Mouse (Mus musculus) myocyte (in vitro differentiated cells): ENCODE data around the gene Anks1b. TPM values are rescaled to one million over a fixed set of nuclear protein-coding genes. Genes with fewer than 3 reads are reported as not detected.

ENCODE experiments used
- H3K27me3 ChIP-seq: one replicate; pipeline ENCODE4 v1.6.1; 2011; ENCODE audit not compliant: control insufficient read depth, insufficient read depth, insufficient read length
- H3K36me3 ChIP-seq: one replicate; pipeline ENCODE4 v1.6.1; 2011; ENCODE audit not compliant: control insufficient read depth, insufficient read depth
- H3K4me2 ChIP-seq: one replicate; pipeline ENCODE4 v1.6.1; 2011; ENCODE audit warnings: low read depth, control low read depth
- H3K4me3 ChIP-seq: one replicate; pipeline ENCODE4 v1.5.1; 2011; ENCODE audit warnings: mild to moderate bottlenecking, control low read depth, moderate library complexity
- H3K79me2 ChIP-seq: one replicate; pipeline ENCODE4 v1.6.1; 2011; ENCODE audit not compliant: control insufficient read depth, insufficient read depth
- H3ac ChIP-seq: one replicate; pipeline ENCODE4 v1.6.1; 2011; ENCODE audit not compliant: control insufficient read depth, insufficient read length
- CEBPB ChIP-seq: IDR thresholded peaks from 2 replicates; pipeline ENCODE4 v1.6.1; 2011; ENCODE audit warnings: mild to moderate bottlenecking, moderate library complexity; ENCODE audit not compliant: poor library complexity, insufficient read depth, severe bottlenecking
- E2F4 ChIP-seq: IDR thresholded peaks from one replicate; pipeline ENCODE4 v1.6.1; 2011; ENCODE audit warnings: mild to moderate bottlenecking, control low read depth, moderate library complexity; ENCODE audit not compliant: insufficient read depth
- MAX ChIP-seq: IDR thresholded peaks from one replicate; pipeline ENCODE4 v1.6.1; 2011; ENCODE audit warnings: low read depth, mild to moderate bottlenecking, control low read depth
- MYOD1 ChIP-seq, 3 experiments: IDR thresholded peaks; one replicate each; pipeline ENCODE4 v1.6.1; 2011; ENCODE audit warnings: control low read depth in 2 of 3, low read depth in 2 of 3, mild to moderate bottlenecking in 2 of 3, moderate library complexity in 1 of 3; ENCODE audit not compliant: insufficient read length in 2 of 3, control insufficient read depth in 1 of 3
- MYOG ChIP-seq, 3 experiments: IDR thresholded peaks; one replicate each; pipeline ENCODE4 v1.6.1; 2011; ENCODE audit warnings: control low read depth in 2 of 3, low read depth in 2 of 3, mild to moderate bottlenecking in 2 of 3; ENCODE audit not compliant: insufficient read length in 2 of 3, control insufficient read depth in 1 of 3, insufficient read depth in 1 of 3
- POLR2A ChIP-seq: IDR thresholded peaks from one replicate; pipeline ENCODE4 v1.6.1; 2011; ENCODE audit warnings: low read depth, mild to moderate bottlenecking, control low read depth, moderate library complexity; ENCODE audit not compliant: insufficient read length
- POLR2AphosphoS2 ChIP-seq: IDR thresholded peaks from one replicate; pipeline ENCODE4 v1.6.1; 2011; ENCODE audit warnings: low read depth, control low read depth; ENCODE audit not compliant: insufficient read length
- REST ChIP-seq: IDR thresholded peaks from one replicate; pipeline ENCODE4 v1.6.1; 2011; ENCODE audit warnings: mild to moderate bottlenecking, control low read depth, moderate library complexity; ENCODE audit not compliant: insufficient read depth, insufficient read length
- SRF ChIP-seq: IDR thresholded peaks from one replicate; pipeline ENCODE4 v1.6.1; 2011; ENCODE audit warnings: low read depth; ENCODE audit not compliant: control insufficient read depth, insufficient read length
- TCF12 ChIP-seq: IDR thresholded peaks from one replicate; pipeline ENCODE4 v1.6.1; 2011; ENCODE audit warnings: mild to moderate bottlenecking, control low read depth; ENCODE audit not compliant: poor library complexity, insufficient read depth, severe bottlenecking
- TCF3 ChIP-seq: IDR thresholded peaks from one replicate; pipeline ENCODE4 v1.6.1; 2011; ENCODE audit warnings: low read depth, control low read depth; ENCODE audit not compliant: insufficient read length
- USF1 ChIP-seq: IDR thresholded peaks from one replicate; pipeline ENCODE4 v1.6.1; 2011; ENCODE audit warnings: low read depth, mild to moderate bottlenecking, control low read depth, moderate library complexity
- polyA plus RNA-seq: library from polyadenylated mRNA; unstranded; fragments of >200 nt; fragmentation: generic; extraction: Trizol; gene quantifications from one replicate; pipeline ENCODE4 v1.2.1, GENCODE M21; 2012; ENCODE audit warnings: missing spikeins

Anks1b gene
- polyA plus RNA-seq, 1 experiment, result 0.13 TPM

DNA sequence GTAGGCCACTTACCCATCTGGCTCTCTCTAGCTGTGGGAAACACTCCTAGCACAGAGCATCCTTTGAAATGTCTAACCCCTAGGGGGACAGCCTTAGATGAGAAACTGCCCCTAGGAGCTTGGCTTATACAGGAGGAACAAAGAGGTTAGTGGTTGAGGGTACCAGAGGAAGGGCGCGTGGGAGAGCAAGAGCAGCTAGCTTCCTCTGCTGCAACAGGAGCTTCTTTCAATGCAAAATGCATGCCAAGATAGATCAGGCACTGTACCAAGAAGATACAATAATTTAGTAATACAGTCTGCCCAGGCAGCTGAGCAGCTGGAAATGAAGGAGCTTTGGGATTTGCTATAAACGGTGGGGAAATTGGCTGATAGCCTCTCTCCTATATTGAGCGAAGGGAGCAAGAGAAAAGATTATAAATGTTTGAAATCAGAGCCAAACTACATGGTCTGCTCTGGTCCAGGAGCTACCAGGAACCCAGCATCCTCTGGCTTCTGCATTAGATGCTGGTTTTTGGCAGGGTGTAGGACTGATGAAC lies 621.7 kb downstream of the Anks1b start:
- no peak overlapping the region for H3K4me2 ChIP-seq
- H3K4me3 ChIP-seq, result no peak overlapping the region
- H3ac ChIP-seq, result no peak overlapping the region
- H3K27me3 ChIP-seq, result no peaks in the 10 kb centered on the region
- H3K36me3 ChIP-seq, result no peaks in the 10 kb centered on the region
- TF ChIP-seq POLR2AphosphoS2 (no peak), MYOD1 (IDR thresholded peaks at IDR 0.05; ENCODE audit: control insufficient read depth in 1 of 3, insufficient read length in 2 of 3, low read depth in 2 of 3) (no peak), TCF3 (no peak), SRF (no peak), CEBPB (no peak), MAX (no peak), USF1 (no peak), TCF12 (no peak), POLR2A (no peak), E2F4 (no peak), MYOG (IDR thresholded peaks at IDR 0.05; ENCODE audit: control insufficient read depth in 1 of 3, insufficient read depth in 1 of 3, insufficient read length in 2 of 3, low read depth in 2 of 3) (no peak), REST (no peak)
- no peaks in the 10 kb centered on the region for H3K79me2 ChIP-seq

DNA sequence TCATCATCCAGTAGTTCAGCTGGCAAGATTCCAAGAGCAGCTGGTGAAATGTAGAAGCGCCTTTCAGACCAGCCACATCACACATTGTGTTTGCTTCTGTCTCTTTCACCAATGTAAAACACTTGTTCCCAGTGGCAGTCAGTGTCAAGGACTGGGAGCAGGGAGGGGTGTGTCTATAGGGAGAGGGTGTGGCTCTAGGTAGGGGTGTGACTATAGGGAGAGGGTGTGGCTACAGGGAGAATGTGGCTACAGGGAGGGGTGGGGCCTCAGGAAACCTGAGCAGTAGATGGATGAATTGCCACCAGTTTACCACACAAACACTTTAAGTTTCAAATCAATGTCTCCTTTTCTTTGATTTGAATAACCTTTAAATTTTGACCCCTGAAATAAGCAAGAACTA lies 634.3 kb downstream of the Anks1b start:
- no peaks in the 10 kb centered on the region for H3K27me3 ChIP-seq
- no peaks in the 10 kb centered on the region for H3K79me2 ChIP-seq
- H3K4me2 ChIP-seq, result no peak overlapping the region
- TF ChIP-seq TCF3 (no peak), CEBPB (no peak), MYOD1 (IDR thresholded peaks at IDR 0.05; ENCODE audit: control insufficient read depth in 1 of 3, insufficient read length in 2 of 3, low read depth in 2 of 3) (no peak), USF1 (no peak), POLR2AphosphoS2 (no peak), POLR2A (no peak), TCF12 (no peak), MYOG (IDR thresholded peaks at IDR 0.05; ENCODE audit: control insufficient read depth in 1 of 3, insufficient read depth in 1 of 3, insufficient read length in 2 of 3, low read depth in 2 of 3) (no peak), MAX (no peak), SRF (no peak), REST (no peak), E2F4 (no peak)
- no peak overlapping the region for H3K4me3 ChIP-seq
- H3ac ChIP-seq, result no peak overlapping the region
- H3K36me3 ChIP-seq, result no peaks in the 10 kb centered on the region

DNA sequence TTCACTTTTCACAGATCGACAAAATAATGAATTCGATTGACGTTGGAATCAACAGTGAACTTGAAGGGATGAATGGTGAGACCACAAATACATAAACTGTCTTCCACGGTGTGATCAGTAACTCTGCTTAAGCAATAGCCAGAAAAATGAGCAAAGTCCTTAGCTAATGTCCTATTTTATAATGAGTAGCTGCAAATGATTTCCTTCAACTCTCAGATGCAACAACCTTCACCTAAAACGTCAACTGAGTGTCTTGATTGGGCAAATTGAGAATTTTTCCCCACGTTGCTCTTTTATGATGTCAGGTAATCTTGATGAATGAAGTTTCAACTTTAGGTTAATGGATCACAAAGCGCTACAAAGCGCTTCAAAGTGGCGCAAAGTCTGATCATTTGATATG lies 639.5 kb downstream of the Anks1b start:
- no peak overlapping the region for H3ac ChIP-seq
- H3K4me3 ChIP-seq, result no peak overlapping the region
- no peak overlapping the region for H3K4me2 ChIP-seq
- TF ChIP-seq SRF (no peak), E2F4 (no peak), POLR2A (no peak), CEBPB (no peak), MAX (no peak), REST (no peak), MYOD1 (IDR thresholded peaks at IDR 0.05; ENCODE audit: control insufficient read depth in 1 of 3, insufficient read length in 2 of 3, low read depth in 2 of 3) (no peak), TCF3 (no peak)
- H3K27me3 ChIP-seq, result no peaks in the 10 kb centered on the region
- no peaks in the 10 kb centered on the region for H3K36me3 ChIP-seq
- no peaks in the 10 kb centered on the region for H3K79me2 ChIP-seq

DNA sequence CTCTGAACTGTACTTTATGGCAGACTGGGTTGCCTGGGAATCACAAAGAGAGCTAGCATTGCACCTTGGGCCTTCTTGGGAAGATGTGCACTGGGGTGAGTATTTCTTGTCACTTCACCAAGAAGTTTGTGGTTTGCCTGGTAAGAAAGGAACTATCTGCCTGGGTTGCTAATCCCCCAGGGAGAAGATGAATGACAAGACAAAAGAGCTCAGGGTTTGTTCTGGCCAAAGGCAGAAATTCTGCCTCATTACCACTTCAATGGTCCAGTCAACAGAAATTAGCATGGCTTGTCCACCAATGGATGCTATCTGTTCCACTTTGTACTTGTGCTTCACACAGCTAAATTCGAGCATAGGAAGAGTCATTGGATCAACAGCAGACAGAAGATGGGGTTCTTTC lies 658.5 kb downstream of the Anks1b start:
- H3K4me2 ChIP-seq, result no peak overlapping the region
- no peak overlapping the region for H3K4me3 ChIP-seq
- no peaks in the 10 kb centered on the region for H3K36me3 ChIP-seq
- no peaks in the 10 kb centered on the region for H3K79me2 ChIP-seq
- H3K27me3 ChIP-seq, result no peaks in the 10 kb centered on the region
- no peak for TF ChIP-seq POLR2A
- no peak for TF ChIP-seq E2F4
- no peak for TF ChIP-seq USF1
- no peak for TF ChIP-seq MYOD1 (IDR thresholded peaks at IDR 0.05; ENCODE audit: control insufficient read depth in 1 of 3, insufficient read length in 2 of 3, low read depth in 2 of 3)
- no peak for TF ChIP-seq CEBPB
- no peak for TF ChIP-seq MYOG (IDR thresholded peaks at IDR 0.05; ENCODE audit: control insufficient read depth in 1 of 3, insufficient read depth in 1 of 3, insufficient read length in 2 of 3, low read depth in 2 of 3)
- no peak for TF ChIP-seq REST
- no peak for TF ChIP-seq SRF
- no peak for TF ChIP-seq TCF12
- TF ChIP-seq POLR2AphosphoS2, result no peak
- no peak for TF ChIP-seq MAX
- no peak for TF ChIP-seq TCF3
- H3ac ChIP-seq, result no peak overlapping the region

DNA sequence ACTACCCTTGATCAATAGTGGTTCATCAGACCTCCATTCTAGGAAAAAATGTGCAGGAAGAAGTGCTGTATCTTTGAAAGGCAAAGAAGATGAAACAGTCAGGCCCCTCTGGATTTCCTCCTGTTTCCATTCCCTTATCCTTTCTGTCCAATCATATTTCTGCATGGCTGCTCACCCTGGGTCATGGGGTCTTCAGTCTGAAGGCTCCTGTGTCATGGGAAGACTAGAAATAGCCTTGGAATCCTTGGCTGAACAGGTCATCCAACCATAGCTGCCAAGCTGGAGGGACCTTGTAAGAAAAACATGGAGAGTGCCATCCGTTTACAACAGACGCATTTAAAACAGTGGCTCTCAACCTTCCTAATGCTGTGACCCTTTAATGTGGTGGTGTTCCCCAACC lies 662.1 kb downstream of the Anks1b start:
- no peaks in the 10 kb centered on the region for H3K79me2 ChIP-seq
- H3K36me3 ChIP-seq, result no peaks in the 10 kb centered on the region
- H3K4me3 ChIP-seq, result no peak overlapping the region
- no peaks in the 10 kb centered on the region for H3K27me3 ChIP-seq
- TF ChIP-seq POLR2AphosphoS2, result no peak
- no peak overlapping the region for H3ac ChIP-seq
- H3K4me2 ChIP-seq, result no peak overlapping the region
